12 mouse cellular contexts compared by ENCODE assay signal in genomic region chr1:156986641-156987345, GRCm38 (mm10). TPM values are rescaled to one million over a fixed set of nuclear protein-coding genes. Genes with fewer than 3 reads are reported as not detected.
DNase-seq lines count a peak whose midpoint lies in the region; ATAC-seq and TF ChIP-seq lines count a peak whose summit lies in the region.
"Had no signal": no experiment of that assay in that cellular context is flagged by ENCODE, and none has a peak within 500 bp of the region (broad histone marks: within the 10 kb centered on the region; RNA-seq: fewer than 3 reads in every experiment).

No protein-coding gene starts in this region.

- TF ChIP-seq CTCF in forebrain, postnatal 0 days (IDR thresholded peaks at IDR 0.05; ENCODE audit: low read depth), result no peak

- H3K27me3 ChIP-seq in forebrain, embryonic 10.5 days (ENCODE audit: poor library complexity, severe bottlenecking), result no peaks in the 10 kb centered on the region
- no peaks in the 10 kb centered on the region for H3K27me3 ChIP-seq in forebrain, postnatal 0 days (ENCODE audit: insufficient read depth, low read length)
- H3K27me3 ChIP-seq in midbrain, embryonic 10.5 days (ENCODE audit: low read depth, poor library complexity, severe bottlenecking), result no peaks in the 10 kb centered on the region
- no peaks in the 10 kb centered on the region for H3K27me3 ChIP-seq in midbrain, embryonic 15.5 days (replicated peaks)
- no peaks in the 10 kb centered on the region for H3K27me3 ChIP-seq in megakaryocyte, embryonic 14.5 days (replicated peaks)
- no peaks in the 10 kb centered on the region; the same call in 1 of the 2 replicates for H3K27me3 ChIP-seq in intestine, embryonic 16.5 days (replicated peaks; ENCODE audit: control insufficient read depth, insufficient read depth, low read length)
- H3K27me3 ChIP-seq: forebrain, embryonic 12.5 days had no signal

- no peak for ATAC-seq in forebrain, postnatal 0 days
- no peak for ATAC-seq in midbrain, embryonic 15.5 days (replicated peaks)
- peak; percentile 63 for ATAC-seq in common myeloid progenitor, adult 5-6 weeks (replicated peaks; ENCODE audit: low read depth, poor library complexity, severe bottlenecking)
- no peak for ATAC-seq in intestine, embryonic 16.5 days

- no peak overlapping the region for H3K4me3 ChIP-seq in forebrain, embryonic 10.5 days
- no peak overlapping the region for H3K4me3 ChIP-seq in forebrain, postnatal 0 days (ENCODE audit: low read depth, low read length)
- no peak overlapping the region for H3K4me3 ChIP-seq in midbrain, embryonic 10.5 days
- no peak overlapping the region for H3K4me3 ChIP-seq in midbrain, embryonic 15.5 days
- H3K4me3 ChIP-seq in megakaryocyte, embryonic 14.5 days (replicated peaks), result peak overlapping the region; percentile 84
- H3K4me3 ChIP-seq in intestine, embryonic 16.5 days (ENCODE audit: low read length), result no peak overlapping the region
- H3K4me3 ChIP-seq: forebrain, embryonic 12.5 days; left cerebral cortex, adult 2 months had no signal

- H3K27ac ChIP-seq in forebrain, embryonic 10.5 days, result peak overlapping the region; percentile 64
- no peak overlapping the region for H3K27ac ChIP-seq in forebrain, postnatal 0 days (ENCODE audit: low read depth, low read length)
- peak overlapping the region; percentile 63; the same call in 1 of the 2 replicates for H3K27ac ChIP-seq in midbrain, embryonic 10.5 days (replicated peaks)
- H3K27ac ChIP-seq in midbrain, embryonic 15.5 days, result no peak overlapping the region
- no peak overlapping the region for H3K27ac ChIP-seq in intestine, embryonic 16.5 days (ENCODE audit: low read length)
- H3K27ac ChIP-seq: forebrain, embryonic 12.5 days; left cerebral cortex, adult 2 months had no signal

- no peak overlapping the region for H3K4me2 ChIP-seq in forebrain, postnatal 0 days (ENCODE audit: low read depth)
- H3K4me2 ChIP-seq in midbrain, embryonic 15.5 days, result no peak overlapping the region
- no peak overlapping the region for H3K4me2 ChIP-seq in intestine, embryonic 16.5 days (ENCODE audit: low read depth, low read length)
- H3K4me2 ChIP-seq: forebrain, embryonic 12.5 days had no signal

- WGBS in forebrain, embryonic 10.5 days, result 85% methylated on average over 6 of the region's 6 CpGs
- 86% methylated on average over 6 of the region's 6 CpGs for WGBS in forebrain, postnatal 0 days
- 78% methylated on average over 6 of the region's 6 CpGs for WGBS in midbrain, embryonic 10.5 days
- 77% methylated on average over 6 of the region's 6 CpGs for WGBS in midbrain, embryonic 15.5 days
- 60% methylated on average over 6 of the region's 6 CpGs for WGBS in intestine, embryonic 16.5 days

- H3K9ac ChIP-seq in forebrain, postnatal 0 days, result no peak overlapping the region
- no peak overlapping the region for H3K9ac ChIP-seq in midbrain, embryonic 15.5 days
- no peak overlapping the region for H3K9ac ChIP-seq in intestine, embryonic 16.5 days (ENCODE audit: low read depth, low read length)
- H3K9ac ChIP-seq: forebrain, embryonic 12.5 days had no signal

- no peaks in the 10 kb centered on the region for H3K36me3 ChIP-seq in forebrain, embryonic 10.5 days (replicated peaks)
- H3K36me3 ChIP-seq in forebrain, postnatal 0 days (ENCODE audit: insufficient read depth), result no peaks in the 10 kb centered on the region
- H3K36me3 ChIP-seq in midbrain, embryonic 10.5 days, result no peaks in the 10 kb centered on the region
- H3K36me3 ChIP-seq in midbrain, embryonic 15.5 days (replicated peaks), result no peaks in the 10 kb centered on the region
- H3K36me3 ChIP-seq in megakaryocyte, embryonic 14.5 days (replicated peaks; ENCODE audit: low read length), result no peaks in the 10 kb centered on the region
- no peaks in the 10 kb centered on the region for H3K36me3 ChIP-seq in intestine, embryonic 16.5 days (ENCODE audit: control insufficient read depth, insufficient read depth, low read length)
- H3K36me3 ChIP-seq: forebrain, embryonic 12.5 days had no signal

- DNase-seq in forebrain, embryonic 10.5 days (ENCODE audit: extremely low spot score, low spot score), result no peak
- DNase-seq in forebrain, postnatal 0 days, result no peak
- no peak for DNase-seq in midbrain, embryonic 10.5 days (ENCODE audit: low spot score)
- no peak for DNase-seq in layer of hippocampus, adult 9-11 months
- DNase-seq: kidney, adult 9 months; right cerebral cortex, postnatal 25 days had no signal

- H3K4me1 ChIP-seq in forebrain, embryonic 10.5 days, result peaks cover 48% of the 10 kb centered on the region
- H3K4me1 ChIP-seq in forebrain, postnatal 0 days (ENCODE audit: insufficient read depth), result peaks cover 9% of the 10 kb centered on the region; the same call in 1 of the 2 replicates
- peaks cover 60% of the 10 kb centered on the region for H3K4me1 ChIP-seq in midbrain, embryonic 10.5 days
- peaks cover 10% of the 10 kb centered on the region for H3K4me1 ChIP-seq in midbrain, embryonic 15.5 days
- H3K4me1 ChIP-seq in megakaryocyte, embryonic 14.5 days, result peaks cover 87% of the 10 kb centered on the region
- peaks cover 3% of the 10 kb centered on the region; the same call in 1 of the 2 replicates for H3K4me1 ChIP-seq in intestine, embryonic 16.5 days (ENCODE audit: control insufficient read depth, insufficient read depth, low read length)

- no peaks in the 10 kb centered on the region for H3K9me3 ChIP-seq in forebrain, embryonic 10.5 days
- H3K9me3 ChIP-seq in forebrain, postnatal 0 days (ENCODE audit: low read length), result no peaks in the 10 kb centered on the region
- H3K9me3 ChIP-seq in midbrain, embryonic 10.5 days (replicated peaks), result no peaks in the 10 kb centered on the region
- H3K9me3 ChIP-seq in midbrain, embryonic 15.5 days, result no peaks in the 10 kb centered on the region
- no peaks in the 10 kb centered on the region for H3K9me3 ChIP-seq in megakaryocyte, embryonic 14.5 days
- no peaks in the 10 kb centered on the region for H3K9me3 ChIP-seq in intestine, embryonic 16.5 days (ENCODE audit: control insufficient read depth, low read length)
- H3K9me3 ChIP-seq: forebrain, embryonic 12.5 days had no signal

RNA-seq across cellular contexts. Expression of gene Ralgps2, which starts 47.4 kb away (rescaled TPM):
- 84.4 and 86.5 TPM in 2 replicates for polyA plus RNA-seq in forebrain, embryonic 10.5 days (2016; fragmentation: Nextera tagmentation; extraction: Ambion mirVana)
- 94.9 and 101 TPM in 2 replicates for total RNA-seq in forebrain, postnatal 0 days (2014; rRNA removed)
- polyA plus RNA-seq in forebrain, postnatal 0 days (2015; fragmentation: Nextera tagmentation; extraction: Ambion mirVana), result 59.7 and 85.9 TPM in 2 replicates
- polyA plus RNA-seq in midbrain, embryonic 10.5 days (2016; fragmentation: Nextera tagmentation; extraction: Ambion mirVana), result 92.8 and 96.8 TPM in 2 replicates
- polyA plus RNA-seq in midbrain, embryonic 15.5 days (2015; fragmentation: Nextera tagmentation; extraction: Ambion mirVana), result 87.9 and 104 TPM in 2 replicates
- 35.6 and 36.2 TPM in 2 replicates for total RNA-seq in common myeloid progenitor, adult 5-6 weeks (2017)
- 50.3 and 60.3 TPM in 2 replicates for polyA plus RNA-seq in megakaryocyte, embryonic 14.5 days (2012; ENCODE audit: insufficient read depth, low replicate concordance)
- polyA plus RNA-seq in intestine, embryonic 16.5 days (2015; fragmentation: Nextera tagmentation; extraction: Ambion mirVana), result 24.1 and 30.6 TPM in 2 replicates

Comparison
In these comparisons a context has a peak if more than half of its experiments do, and no peak if none do; other contexts are left out.
1. H3K27ac ChIP-seq: peak in forebrain, embryonic 10.5 days (single experiment) and midbrain, embryonic 10.5 days (single experiment); none in forebrain, postnatal 0 days (single experiment), midbrain, embryonic 15.5 days (single experiment) and intestine, embryonic 16.5 days (single experiment).